Mouse (Mus musculus) forebrain, embryonic 12.5 days (tissue): ENCODE measurements around the gene Mindy2. TPM values are rescaled to one million over a fixed set of nuclear protein-coding genes. Genes with fewer than 3 reads are reported as not detected.
"Not testable (repeated sequence)": the region's sequence is repeated elsewhere in the genome, so short reads cannot be mapped to it uniquely, and the experiment has no call there.

Source experiments
- ATAC-seq: fragments of 200-750 bp; cut with Nextera tagmentation; 2 replicates; pipeline ENCODE4 v1.8.0; 2017; ENCODE audit warnings: moderate TSS enrichment; ENCODE audit not compliant: low FRiP score
- H3K27ac ChIP-seq: fragments of 300-500 bp; sonication (generic); 2 replicates; pipeline ENCODE4 v1.5.1; 2016; ENCODE audit warnings: mild to moderate bottlenecking
- H3K27me3 ChIP-seq: fragments of 300-500 bp; sonication (generic); 2 replicates; pipeline ENCODE4 v1.6.1; 2016; ENCODE audit warnings: mild to moderate bottlenecking
- H3K36me3 ChIP-seq: fragments of 300-500 bp; sonication (generic); replicated peaks from 2 replicates; pipeline ENCODE4 v1.6.1; 2016; ENCODE audit warnings: mild to moderate bottlenecking
- H3K4me1 ChIP-seq: fragments of 300-500 bp; sonication (generic); 2 replicates; pipeline ENCODE4 v1.6.1; 2016
- H3K4me2 ChIP-seq: fragments of 300-500 bp; sonication (generic); 2 replicates; pipeline ENCODE4 v1.6.1; 2016; ENCODE audit warnings: mild to moderate bottlenecking, moderate library complexity
- H3K4me3 ChIP-seq: fragments of 300-500 bp; sonication (generic); replicated peaks from 2 replicates; pipeline ENCODE4 v1.5.1; 2016; ENCODE audit warnings: mild to moderate bottlenecking
- H3K9ac ChIP-seq: fragments of 300-500 bp; sonication (generic); 2 replicates; pipeline ENCODE4 v1.6.1; 2016; ENCODE audit warnings: mild to moderate bottlenecking
- H3K9me3 ChIP-seq: fragments of 300-500 bp; sonication (generic); 2 replicates; pipeline ENCODE4 v1.6.1; 2016
- WGBS: fragments of 180-500 bp; shearing (Covaris S2); methylation state at CpG from one replicate; pipeline ENCODE4 v1.1.7; 2016; 5-methylcytosine and 5-hydroxymethylcytosine counted together
- polyA plus RNA-seq: library from polyadenylated mRNA; unstranded; fragments of >200 nt; fragmentation: Nextera tagmentation; extraction: Ambion mirVana; gene quantifications from 2 replicates; pipeline ENCODE4 v1.2.1, GENCODE M21; 2016

Mindy2 gene
- polyA plus RNA-seq, 1 experiment from 2014 or later, result 13.7 TPM

DNA sequence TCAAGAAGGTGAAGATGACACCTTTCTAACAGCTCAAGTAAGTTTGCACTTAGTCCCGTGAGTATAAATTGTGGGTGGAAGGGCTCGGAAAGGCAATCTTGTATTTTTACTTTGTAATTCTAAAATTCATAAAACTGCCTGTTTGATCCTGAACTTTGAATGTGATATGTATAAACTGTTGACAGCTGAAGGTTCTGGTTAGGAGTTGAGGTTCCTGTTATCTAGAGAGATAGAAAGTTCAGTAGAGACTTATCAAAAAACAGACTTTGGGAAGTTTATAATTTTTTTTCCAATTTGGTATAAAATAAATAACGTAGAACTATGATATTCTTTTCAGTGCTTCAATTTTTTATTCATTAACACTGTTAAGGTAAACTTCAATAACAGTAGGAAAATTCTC is 94.1 kb downstream of the Mindy2 start:
- Histone ChIP-seq H3K4me3 (no peak overlapping the region), H3K27me3 (no peaks in the 10 kb centered on the region), H3K9me3 (no peaks in the 10 kb centered on the region), H3K36me3 (0 out of 2 replicates have a peak, but pooled peaks cover 4% of the 10 kb centered on the region), H3K4me2 (no peak overlapping the region), H3K9ac (no peak overlapping the region), H3K4me1 (peaks cover 8% of the 10 kb centered on the region; the same call in 1 of the 2 replicates), H3K27ac (no peak overlapping the region)
- 98% methylated on average over 3 of the region's 3 CpGs for WGBS
- no peak for ATAC-seq

DNA sequence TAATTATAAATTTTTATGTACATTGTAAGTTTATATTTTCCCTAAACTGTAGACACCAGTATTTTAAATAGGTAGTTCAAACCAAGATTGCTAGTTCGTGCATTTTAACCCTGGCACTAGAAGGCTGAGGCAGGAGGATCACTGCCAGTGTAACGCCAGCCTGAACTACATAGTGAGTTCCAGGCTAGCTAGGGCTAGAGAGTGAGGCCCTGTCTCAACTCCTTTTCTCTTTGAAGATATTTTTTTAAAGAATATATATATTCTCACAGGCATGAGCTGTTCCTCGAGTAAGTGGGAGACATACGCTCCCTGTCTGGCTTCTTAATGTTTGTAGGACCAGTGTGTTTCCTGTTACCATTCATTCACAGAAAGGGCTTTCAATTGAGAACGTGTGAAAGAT is 100.2 kb downstream of the Mindy2 start:
- H3K36me3 ChIP-seq, result peaks cover 13% of the 10 kb centered on the region
- no peak overlapping the region for H3K27ac ChIP-seq
- WGBS, result 93% methylated on average over 5 of the region's 5 CpGs
- no peak overlapping the region for H3K4me2 ChIP-seq
- H3K4me1 ChIP-seq, result peaks cover 8% of the 10 kb centered on the region; the same call in 1 of the 2 replicates
- H3K4me3 ChIP-seq, result no peak overlapping the region
- no peak overlapping the region for H3K9ac ChIP-seq
- no peaks in the 10 kb centered on the region for H3K27me3 ChIP-seq
- ATAC-seq, result no peak
- H3K9me3 ChIP-seq, result peaks cover 11% of the 10 kb centered on the region

DNA sequence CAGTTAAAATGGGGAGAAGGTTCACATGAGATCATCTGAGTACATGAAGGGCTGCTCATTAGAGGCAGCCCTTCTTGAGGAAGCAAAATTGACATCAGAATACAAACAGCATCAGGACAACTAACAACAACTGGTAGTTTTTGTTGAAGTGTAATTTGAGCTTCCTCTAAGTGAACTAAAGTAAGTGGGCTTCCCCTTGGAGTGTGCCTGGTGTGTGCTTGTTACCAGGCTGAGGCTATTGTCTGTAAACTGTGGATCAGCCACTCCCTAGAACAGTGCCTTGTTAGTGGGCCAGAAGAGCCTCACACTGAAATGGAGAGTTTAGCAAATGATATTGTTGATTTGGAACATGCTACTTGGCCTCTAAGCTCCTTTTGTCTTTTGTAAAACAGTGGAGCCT is 101.5 kb downstream of the Mindy2 start:
- Histone ChIP-seq H3K9ac (no peak overlapping the region), H3K27me3 (no peaks in the 10 kb centered on the region), H3K9me3 (peaks cover 11% of the 10 kb centered on the region), H3K27ac (no peak overlapping the region), H3K4me2 (no peak overlapping the region), H3K4me3 (no peak overlapping the region), H3K4me1 (peaks cover 8% of the 10 kb centered on the region; the same call in 1 of the 2 replicates), H3K36me3 (peaks cover 16% of the 10 kb centered on the region)
- no peak for ATAC-seq

DNA sequence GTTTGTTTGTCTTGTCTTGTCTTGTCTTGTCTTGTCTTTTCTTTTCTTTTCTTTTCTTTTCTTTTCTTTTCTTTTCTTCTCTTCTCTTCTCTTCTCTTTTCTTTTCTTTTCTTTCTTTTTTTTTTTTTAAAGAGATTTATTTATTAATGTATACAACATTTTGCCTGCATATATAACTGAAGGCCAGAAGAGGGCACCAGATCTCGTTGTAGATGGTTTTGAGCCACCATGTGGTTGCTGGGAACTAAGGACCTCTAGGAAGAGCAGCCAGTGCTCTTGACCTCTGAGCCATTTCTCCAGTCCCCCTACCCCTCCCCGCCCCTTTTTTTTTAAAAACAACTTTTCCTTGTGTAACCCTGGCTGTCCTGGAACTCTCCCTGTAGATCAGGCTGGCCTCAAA is 104.7 kb downstream of the Mindy2 start:
- not testable (repeated sequence) for H3K27me3 ChIP-seq, H3K27ac ChIP-seq, H3K4me1 ChIP-seq, ATAC-seq, H3K4me3 ChIP-seq, H3K9ac ChIP-seq, H3K4me2 ChIP-seq
- Histone ChIP-seq H3K36me3 (peaks cover 20% of the 10 kb centered on the region), H3K9me3 (peaks cover 11% of the 10 kb centered on the region)
- WGBS, result 93% methylated on average over 2 of the region's 2 CpGs

DNA sequence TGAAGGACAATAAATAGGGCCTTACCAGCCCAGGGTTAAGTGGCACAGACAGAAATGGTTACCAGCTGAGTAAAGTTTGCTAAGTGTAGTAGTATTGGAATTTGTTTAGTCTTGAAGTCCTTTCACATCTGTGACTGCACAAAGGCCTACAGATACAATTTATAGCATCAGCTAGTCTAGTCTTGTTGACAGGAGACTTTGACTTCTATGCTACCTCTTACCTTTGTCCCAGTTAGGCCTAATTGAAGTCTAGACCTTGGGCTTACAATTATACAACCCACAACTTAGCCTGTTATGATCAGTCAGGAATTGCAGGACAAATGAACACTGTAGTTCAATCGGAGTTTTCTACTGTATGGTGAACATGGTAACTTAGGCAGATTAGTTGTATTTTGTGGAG is 105.5 kb downstream of the Mindy2 start:
- ATAC-seq, result no peak
- H3K27me3 ChIP-seq, result no peaks in the 10 kb centered on the region
- H3K36me3 ChIP-seq, result peaks cover 20% of the 10 kb centered on the region

More for the DNA sequence above, 105.5 kb downstream of the Mindy2 start:
- Histone ChIP-seq H3K4me2 (no peak overlapping the region), H3K4me1 (peaks cover 4% of the 10 kb centered on the region; the same call in 1 of the 2 replicates), H3K27ac (no peak overlapping the region), H3K9ac (no peak overlapping the region), H3K9me3 (peaks cover 11% of the 10 kb centered on the region), H3K4me3 (no peak overlapping the region)
- WGBS, result 94% methylated on average over 1 of the region's 1 CpGs

Other genes with a start within 250 kb of the Mindy2 start
- gene Ccnb2, start 235.6 kb downstream of the Mindy2 start, polyA plus RNA-seq, result 174 and 176 TPM in 2 replicates
- gene Rnf111, start 153.4 kb downstream of the Mindy2 start, polyA plus RNA-seq, result 43.0 and 45.8 TPM in 2 replicates
- gene Sltm, start 114.4 kb downstream of the Mindy2 start, polyA plus RNA-seq, result 79.7 and 85.8 TPM in 2 replicates
- 0.47 and 0.85 TPM in 2 replicates for gene Gm10642, start 923 bp downstream of the Mindy2 start, polyA plus RNA-seq
- 78.8 and 80.0 TPM in 2 replicates for gene Adam10, start 21.8 kb upstream of the Mindy2 start, polyA plus RNA-seq